In the genomic region with DNA sequence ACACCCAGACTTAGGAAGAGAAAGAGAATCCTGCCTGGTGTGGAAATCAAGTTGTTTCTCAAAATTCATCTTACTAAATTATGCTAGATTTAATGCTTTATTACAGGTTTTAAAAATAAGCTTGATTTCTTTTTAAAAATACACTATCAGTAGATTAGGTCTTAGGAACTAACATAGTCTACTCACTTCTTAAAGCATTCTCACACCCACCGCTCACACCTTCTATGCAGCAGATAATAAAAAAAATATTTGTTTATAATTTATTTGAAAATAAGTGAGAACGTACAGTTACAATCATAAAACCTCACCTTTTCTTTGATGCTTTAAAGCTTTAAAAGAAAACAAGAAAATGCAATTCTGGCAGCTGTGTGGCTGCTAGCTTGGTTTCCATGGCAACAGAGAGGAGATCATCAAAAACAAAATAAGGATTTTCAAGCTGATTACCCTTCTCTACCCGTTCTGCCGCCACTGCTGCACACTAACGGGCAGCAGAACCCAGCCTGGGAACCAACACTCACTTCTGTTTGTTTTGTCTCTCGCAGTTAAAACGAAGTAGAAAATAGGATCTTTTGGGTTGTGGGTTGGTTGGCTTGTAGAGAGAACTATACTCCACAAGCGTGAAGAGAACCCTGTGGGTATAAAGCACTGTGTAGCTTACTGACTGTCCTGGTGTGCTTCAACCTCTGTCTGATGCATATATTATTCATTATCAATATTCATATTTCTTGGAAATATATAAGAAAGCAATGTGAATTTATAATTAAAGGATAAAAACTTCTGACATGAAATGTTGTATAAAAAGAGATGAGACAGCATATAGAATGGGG, we compare ENCODE assay signal across 10 mouse cellular contexts. TPM values are rescaled to one million over a fixed set of nuclear protein-coding genes. Genes with fewer than 3 reads are reported as not detected.
DNase-seq lines count a peak whose midpoint lies in the region; ATAC-seq and TF ChIP-seq lines count a peak whose summit lies in the region.
"Had no signal": no experiment of that assay in that cellular context is flagged by ENCODE, and none has a peak within 500 bp of the region (broad histone marks: within the 10 kb centered on the region; RNA-seq: fewer than 3 reads in every experiment).

No protein-coding gene starts in this region.

- 28% methylated on average over 8 of the region's 8 CpGs for WGBS in hindbrain, embryonic 15.5 days
- WGBS in olfactory bulb, adult 2 months: 13% methylated on average over 8 of the region's 8 CpGs

- peak; percentile 34 to 49 for DNase-seq in left cerebral cortex, postnatal 25 days (ENCODE audit: low spot score in 2 of 2)
- no peak for DNase-seq in left cerebral cortex, postnatal 36 days (ENCODE audit: low spot score in 2 of 2)
- DNase-seq in embryo, embryonic 10 days (ENCODE audit: low spot score): peak; percentile 51
- no peak for DNase-seq in heart, adult 9 months (ENCODE audit: low spot score in 2 of 2)
- no peak for DNase-seq in adrenal gland, postnatal 36 days
- no peak for DNase-seq in testis, postnatal 14 days (ENCODE audit: low spot score)
- DNase-seq: liver, postnatal 0 days had no signal

- peaks cover 5% of the 10 kb centered on the region; the same call in 1 of the 2 replicates for H3K4me1 ChIP-seq in hindbrain, embryonic 15.5 days (replicated peaks)
- no peaks in the 10 kb centered on the region for H3K4me1 ChIP-seq in olfactory bulb, adult 2 months (ENCODE audit: control insufficient read depth, insufficient read depth, low read length)
- H3K4me1 ChIP-seq: embryonic facial prominence, embryonic 13.5 days had no signal

- no peaks in the 10 kb centered on the region for H3K9me3 ChIP-seq in hindbrain, embryonic 15.5 days
- H3K9me3 ChIP-seq: embryonic facial prominence, embryonic 13.5 days had no signal

- peak; percentile 85 for ATAC-seq in hindbrain, embryonic 15.5 days (ENCODE audit: low FRiP score, low read depth)
- ATAC-seq: liver, postnatal 0 days had no signal

- no peaks in the 10 kb centered on the region for H3K27me3 ChIP-seq in hindbrain, embryonic 15.5 days
- H3K27me3 ChIP-seq: embryonic facial prominence, embryonic 13.5 days had no signal

- intact Hi-C loops in left cerebral cortex, postnatal 25 days (cut with DNase I): no loop called here
- intact Hi-C loops in left cerebral cortex, postnatal 36 days (cut with DNase I): no loop called here

- H3K9ac ChIP-seq in hindbrain, embryonic 15.5 days: no peak overlapping the region
- H3K9ac ChIP-seq: embryonic facial prominence, embryonic 13.5 days; liver, postnatal 0 days had no signal

- H3K36me3 ChIP-seq in hindbrain, embryonic 15.5 days: no peaks in the 10 kb centered on the region
- H3K36me3 ChIP-seq: embryonic facial prominence, embryonic 13.5 days had no signal

- no peak for TF ChIP-seq POLR2A in olfactory bulb, adult 2 months (IDR thresholded peaks at IDR 0.05; ENCODE audit: insufficient read depth, low read depth, low read length)

- peak overlapping the region; percentile 73 for H3K27ac ChIP-seq in hindbrain, embryonic 15.5 days (replicated peaks)
- peak overlapping the region; percentile 78 for H3K27ac ChIP-seq in olfactory bulb, adult 2 months (ENCODE audit: insufficient read depth, low read depth, low read length)
- H3K27ac ChIP-seq: embryonic facial prominence, embryonic 13.5 days had no signal

- no peak for TF ChIP-seq CTCF in olfactory bulb, adult 2 months (IDR thresholded peaks at IDR 0.05; ENCODE audit: insufficient read depth, low read depth, low read length)

- H3K4me2 ChIP-seq in hindbrain, embryonic 15.5 days: peak overlapping the region; percentile 39
- H3K4me2 ChIP-seq: embryonic facial prominence, embryonic 13.5 days had no signal

- H3K4me3 ChIP-seq in hindbrain, embryonic 15.5 days: no peak overlapping the region
- peak overlapping the region; percentile 20; the same call in 1 of the 2 replicates for H3K4me3 ChIP-seq in olfactory bulb, adult 2 months (ENCODE audit: insufficient read depth, low read depth, low read length)
- H3K4me3 ChIP-seq: embryonic facial prominence, embryonic 13.5 days had no signal

RNA-seq across cellular contexts. Expression of a gene that starts 21.1 kb away (rescaled TPM):
- total RNA-seq in left cerebral cortex, postnatal 25 days (2021): 10 to 100 TPM; 33.6 to 35.0 TPM
- total RNA-seq in left cerebral cortex, postnatal 36 days (2021): 10 to 100 TPM; 24.9 to 35.9 TPM
- 20.9 and 25.5 TPM in 2 replicates for polyA plus RNA-seq in hindbrain, embryonic 15.5 days (2015; fragmentation: Nextera tagmentation; extraction: Ambion mirVana)
- polyA plus RNA-seq in olfactory bulb, adult 2 months (2012; ENCODE audit: insufficient read depth, insufficient read length, low replicate concordance, missing spikeins): not detected in 2 replicates
- total RNA-seq in adrenal gland, postnatal 36 days (2021): 1 to 10 TPM; 3.3 to 7.2 TPM

Comparison
In these comparisons a context has a peak if more than half of its experiments do, and no peak if none do; other contexts are left out.
1. DNase-seq: peak in left cerebral cortex, postnatal 25 days (2 of 2) and embryo, embryonic 10 days (single experiment); none in left cerebral cortex, postnatal 36 days (0 of 2), heart, adult 9 months (0 of 2), adrenal gland, postnatal 36 days (0 of 2) and testis, postnatal 14 days (single experiment).